Mouse (Mus musculus) stomach, embryonic 16.5 days (tissue): ENCODE measurements around the gene Krt8. TPM values are rescaled to one million over a fixed set of nuclear protein-coding genes. Genes with fewer than 3 reads are reported as not detected.

Source experiments
- ATAC-seq: fragments of 200-750 bp; cut with Nextera tagmentation; 2 replicates; pipeline ENCODE4 v1.8.0; 2017; ENCODE audit warnings: moderate number of reproducible peaks, moderate TSS enrichment; ENCODE audit not compliant: insufficient read depth, low FRiP score
- H3K27ac ChIP-seq: fragments of 300-500 bp; sonication (generic); 2 replicates; pipeline ENCODE4 v1.5.1; 2014; ENCODE audit warnings: low read length
- H3K27me3 ChIP-seq: fragments of 300-500 bp; sonication (generic); 2 replicates; pipeline ENCODE4 v1.6.1; 2014; ENCODE audit warnings: low read length, control low read depth, mixed read lengths; ENCODE audit not compliant: control insufficient read depth, insufficient read depth
- H3K36me3 ChIP-seq: fragments of 300-500 bp; sonication (generic); 2 replicates; pipeline ENCODE4 v1.6.1; 2014; ENCODE audit warnings: low read length; ENCODE audit not compliant: control insufficient read depth, insufficient read depth
- H3K4me1 ChIP-seq: fragments of 300-500 bp; sonication (generic); 2 replicates; pipeline ENCODE4 v1.6.1; 2014; ENCODE audit warnings: low read length, control low read depth, mixed read lengths; ENCODE audit not compliant: control insufficient read depth, insufficient read depth
- H3K4me2 ChIP-seq: fragments of 300-500 bp; sonication (generic); 2 replicates; pipeline ENCODE4 v1.6.1; 2014; ENCODE audit warnings: low read depth, low read length, mixed read lengths
- H3K4me3 ChIP-seq: fragments of 300-500 bp; sonication (generic); replicated peaks from 2 replicates; pipeline ENCODE4 v1.5.1; 2014; ENCODE audit warnings: mild to moderate bottlenecking, low read length
- H3K9ac ChIP-seq: fragments of 300-500 bp; sonication (generic); 2 replicates; pipeline ENCODE4 v1.6.1; 2014; ENCODE audit warnings: low read length
- H3K9me3 ChIP-seq: fragments of 300-500 bp; sonication (generic); replicated peaks from 2 replicates; pipeline ENCODE4 v1.6.1; 2016; ENCODE audit warnings: low read length, control low read depth; ENCODE audit not compliant: control insufficient read depth
- WGBS: fragments of 180-500 bp; shearing (Covaris S2); extraction: QIAGEN DNeasy Blood & Tissue Kit; methylation state at CpG from one replicate; pipeline ENCODE4 v1.1.7; 2014; 5-methylcytosine and 5-hydroxymethylcytosine counted together
- polyA plus RNA-seq: library from polyadenylated mRNA; unstranded; fragments of >200 nt; fragmentation: Nextera tagmentation; extraction: Ambion mirVana; gene quantifications from 2 replicates; pipeline ENCODE4 v1.2.1, GENCODE M21; 2015

The Krt8 gene
- polyA plus RNA-seq, 1 experiment from 2014 or later, result 1,152 TPM

GRCm38 (mm10) chr15:102028040-102028439, 23.8 kb upstream of the Krt8 start, which contains the start of gene Krt18:
Gene Krt18, plus strand, starts transcription at chr15:102028180.
- peak; percentile 68; the same call in 1 of the 2 replicates for ATAC-seq
- Histone ChIP-seq H3K4me2 (peak within 1 kb of the TSS; percentile 45), H3K4me3 (peak within 1 kb of the TSS; percentile 55), H3K9ac (peak within 1 kb of the TSS; percentile 79), H3K4me1 (peaks cover 34% of the 10 kb centered on the region), H3K27me3 (no peaks in the 10 kb centered on the region), H3K9me3 (no peaks in the 10 kb centered on the region), H3K36me3 (no peaks in the 10 kb centered on the region), H3K27ac (peak within 1 kb of the TSS; percentile 86)
- WGBS, result 2% methylated on average over 28 of the region's 28 CpGs

- no peaks in the 10 kb centered on the region for H3K27me3 ChIP-seq
- H3K4me1 ChIP-seq, result peaks cover 39% of the 10 kb centered on the region
- no peak overlapping the region for H3K4me3 ChIP-seq
- H3K27ac ChIP-seq, result peak overlapping the region; percentile 73
- peak overlapping the region; percentile 32 for H3K9ac ChIP-seq
- H3K9me3 ChIP-seq, result no peaks in the 10 kb centered on the region
- 0 out of 2 replicates have a peak, but pooled peaks have one; percentile 13 for ATAC-seq
- WGBS, result 20% methylated on average over 12 of the region's 12 CpGs
- no peaks in the 10 kb centered on the region for H3K36me3 ChIP-seq
- peak overlapping the region; percentile 53 for H3K4me2 ChIP-seq
Observed at GRCm38 (mm10) chr15:102026430-102026829, 22.1 kb upstream of the Krt8 start.

GRCm38 (mm10) chr15:102025136-102025872, 21.0 kb upstream of the Krt8 start:
- Histone ChIP-seq H3K9ac (peak overlapping the region; percentile 67), H3K27me3 (no peaks in the 10 kb centered on the region), H3K4me1 (peaks cover 39% of the 10 kb centered on the region), H3K9me3 (no peaks in the 10 kb centered on the region), H3K4me3 (peak overlapping the region; percentile 28), H3K4me2 (peak overlapping the region; percentile 53), H3K36me3 (no peaks in the 10 kb centered on the region), H3K27ac (peak overlapping the region; percentile 73)
- WGBS, result 10% methylated on average over 22 of the region's 22 CpGs
- ATAC-seq, result peak; percentile 27; the same call in 1 of the 2 replicates

- no peaks in the 10 kb centered on the region for H3K9me3 ChIP-seq
- H3K27me3 ChIP-seq, result no peaks in the 10 kb centered on the region
- H3K4me1 ChIP-seq, result peaks cover 36% of the 10 kb centered on the region
- no peak overlapping the region for H3K9ac ChIP-seq
- no peak overlapping the region for H3K4me2 ChIP-seq
- no peak overlapping the region for H3K4me3 ChIP-seq
- WGBS, result 46% methylated on average over 8 of the region's 8 CpGs
- H3K36me3 ChIP-seq, result no peaks in the 10 kb centered on the region
- peak overlapping the region; percentile 73 for H3K27ac ChIP-seq
- ATAC-seq, result no peak
Observed at GRCm38 (mm10) chr15:102023888-102024287, 19.6 kb upstream of the Krt8 start.

GRCm38 (mm10) chr15:102022481-102022880, 18.2 kb upstream of the Krt8 start:
- no peak overlapping the region for H3K4me2 ChIP-seq
- no peak overlapping the region for H3K4me3 ChIP-seq
- peak overlapping the region; percentile 55; the same call in 1 of the 2 replicates for H3K27ac ChIP-seq
- no peak for ATAC-seq
- no peaks in the 10 kb centered on the region for H3K36me3 ChIP-seq
- H3K27me3 ChIP-seq, result no peaks in the 10 kb centered on the region
- peaks cover 40% of the 10 kb centered on the region for H3K4me1 ChIP-seq
- WGBS, result 32% methylated on average over 8 of the region's 8 CpGs
- no peaks in the 10 kb centered on the region for H3K9me3 ChIP-seq
- H3K9ac ChIP-seq, result no peak overlapping the region

GRCm38 (mm10) chr15:102017918-102018463, 13.7 kb upstream of the Krt8 start:
- Histone ChIP-seq H3K4me3 (no peak overlapping the region), H3K4me2 (peak overlapping the region; percentile 13; the same call in 1 of the 2 replicates), H3K9ac (no peak overlapping the region), H3K9me3 (no peaks in the 10 kb centered on the region), H3K36me3 (no peaks in the 10 kb centered on the region), H3K27ac (peak overlapping the region; percentile 90), H3K27me3 (no peaks in the 10 kb centered on the region), H3K4me1 (peaks cover 28% of the 10 kb centered on the region)
- peak; percentile 28; the same call in 1 of the 2 replicates for ATAC-seq
- WGBS, result 13% methylated on average over 7 of the region's 7 CpGs

GRCm38 (mm10) chr15:102016787-102017186, 12.5 kb upstream of the Krt8 start:
- no peaks in the 10 kb centered on the region for H3K9me3 ChIP-seq
- peaks cover 29% of the 10 kb centered on the region for H3K4me1 ChIP-seq
- peak overlapping the region; percentile 13 for H3K4me2 ChIP-seq
- no peaks in the 10 kb centered on the region for H3K27me3 ChIP-seq
- peak; percentile 83 for ATAC-seq
- H3K27ac ChIP-seq, result peak overlapping the region; percentile 90
- H3K36me3 ChIP-seq, result no peaks in the 10 kb centered on the region
- WGBS, result 18% methylated on average over 7 of the region's 7 CpGs
- H3K9ac ChIP-seq, result peak overlapping the region; percentile 51
- H3K4me3 ChIP-seq, result no peak overlapping the region

- Histone ChIP-seq H3K27ac (peak overlapping the region; percentile 90), H3K36me3 (no peaks in the 10 kb centered on the region), H3K4me2 (peak overlapping the region; percentile 13), H3K4me1 (peaks cover 29% of the 10 kb centered on the region), H3K9me3 (no peaks in the 10 kb centered on the region), H3K9ac (peak overlapping the region; percentile 51), H3K27me3 (no peaks in the 10 kb centered on the region), H3K4me3 (no peak overlapping the region)
- ATAC-seq, result peak; percentile 76
- 32% methylated on average over 3 of the region's 3 CpGs for WGBS
Observed at GRCm38 (mm10) chr15:102016096-102016495, 11.8 kb upstream of the Krt8 start.

GRCm38 (mm10) chr15:102014848-102015247, 10.6 kb upstream of the Krt8 start:
- ATAC-seq, result no peak
- no peak overlapping the region for H3K4me3 ChIP-seq
- H3K4me2 ChIP-seq, result no peak overlapping the region
- H3K27me3 ChIP-seq, result no peaks in the 10 kb centered on the region
- no peak overlapping the region for H3K9ac ChIP-seq
- H3K27ac ChIP-seq, result no peak overlapping the region
- no peaks in the 10 kb centered on the region for H3K9me3 ChIP-seq
- no peaks in the 10 kb centered on the region for H3K36me3 ChIP-seq
- peaks cover 36% of the 10 kb centered on the region for H3K4me1 ChIP-seq
- WGBS, result 28% methylated on average over 2 of the region's 4 CpGs
